In genomic region chr14:25695059-25695458, GRCm38 (mm10) we compare ENCODE assay signal across 8 mouse cellular contexts. TPM values are rescaled to one million over a fixed set of nuclear protein-coding genes. Genes with fewer than 3 reads are reported as not detected.
DNase-seq lines count a peak whose midpoint lies in the region; ATAC-seq and TF ChIP-seq lines count a peak whose summit lies in the region.

No protein-coding gene starts in this region.

- ATAC-seq in liver, embryonic 11.5 days (replicated peaks; ENCODE audit: low FRiP score) = no peak
- no peak for ATAC-seq in stomach, postnatal 0 days (ENCODE audit: low FRiP score, low TSS enrichment)

- peaks cover 24% of the 10 kb centered on the region for H3K36me3 ChIP-seq in liver, embryonic 11.5 days (ENCODE audit: control insufficient read depth, insufficient read depth, low read length)
- peaks cover 14% of the 10 kb centered on the region for H3K36me3 ChIP-seq in stomach, postnatal 0 days (ENCODE audit: control insufficient read depth, insufficient read depth, low read length)

- H3K9me3 ChIP-seq in liver, embryonic 11.5 days (ENCODE audit: control insufficient read depth, low read length) = no peaks in the 10 kb centered on the region
- H3K9me3 ChIP-seq in stomach, postnatal 0 days (ENCODE audit: control insufficient read depth, low read length) = no peaks in the 10 kb centered on the region

- DNase-seq in cerebellum, adult 2 months = no peak
- no peak for DNase-seq in cerebellum, adult 11 months
- peak; percentile 42 for DNase-seq in thymus, postnatal 4 days
- no peak for DNase-seq in thymus, postnatal 10 days (ENCODE audit: low spot score in 2 of 2)
- no peak for DNase-seq in liver, embryonic 11.5 days (ENCODE audit: low spot score)
- DNase-seq in stomach, postnatal 0 days (ENCODE audit: low spot score) = no peak
- no peak for DNase-seq in frontal cortex, postnatal 36 days (ENCODE audit: low spot score in 2 of 2)
- DNase-seq in gastrocnemius, postnatal 36 days = no peak

- WGBS in cerebellum, adult 2 months = 40% methylated on average over 6 of the region's 6 CpGs
- 36% methylated on average over 6 of the region's 6 CpGs for WGBS in liver, embryonic 11.5 days
- WGBS in stomach, postnatal 0 days = 46% methylated on average over 6 of the region's 6 CpGs

- H3K4me2 ChIP-seq in liver, embryonic 11.5 days = peak overlapping the region; percentile 96
- H3K4me2 ChIP-seq in stomach, postnatal 0 days (replicated peaks; ENCODE audit: low read depth) = peak overlapping the region; percentile 98

- no peak overlapping the region for H3K27ac ChIP-seq in cerebellum, adult 2 months (ENCODE audit: insufficient read depth, low read length)
- peak overlapping the region; percentile 62; the same call in 1 of the 2 replicates for H3K27ac ChIP-seq in liver, embryonic 11.5 days (ENCODE audit: low read depth, low read length)
- H3K27ac ChIP-seq in stomach, postnatal 0 days (replicated peaks) = no peak overlapping the region

- TF ChIP-seq CTCF in cerebellum, adult 2 months (IDR thresholded peaks at IDR 0.05; ENCODE audit: borderline replicate concordance, insufficient read depth, low read depth, low read length) = no peak
- no peak for TF ChIP-seq CTCF in stomach, postnatal 0 days (IDR thresholded peaks at IDR 0.05; ENCODE audit: low read depth)

- no peaks in the 10 kb centered on the region for H3K27me3 ChIP-seq in cerebellum, adult 2 months (ENCODE audit: control insufficient read depth, insufficient read depth, low read length)
- no peaks in the 10 kb centered on the region for H3K27me3 ChIP-seq in liver, embryonic 11.5 days (replicated peaks; ENCODE audit: control insufficient read depth, insufficient read depth, low read length)
- no peaks in the 10 kb centered on the region for H3K27me3 ChIP-seq in stomach, postnatal 0 days (ENCODE audit: control insufficient read depth, insufficient read depth, low read length)

- no peak for TF ChIP-seq EP300 in stomach, postnatal 0 days (optimal IDR thresholded peaks at IDR 0.05)

- peak overlapping the region; percentile 71 for H3K4me3 ChIP-seq in cerebellum, adult 2 months (replicated peaks; ENCODE audit: insufficient read depth, low read depth, low read length)
- H3K4me3 ChIP-seq in liver, embryonic 11.5 days (ENCODE audit: low read depth, low read length) = peak overlapping the region; percentile 95
- H3K4me3 ChIP-seq in stomach, postnatal 0 days (ENCODE audit: low read depth, low read length) = peak overlapping the region; percentile 77; the same call in 1 of the 2 replicates

- peak overlapping the region; percentile 85 for H3K9ac ChIP-seq in liver, embryonic 11.5 days (ENCODE audit: low read depth, low read length)
- H3K9ac ChIP-seq in stomach, postnatal 0 days (ENCODE audit: low read length) = peak overlapping the region; percentile 35; the same call in 1 of the 2 replicates

- peaks cover 8% of the 10 kb centered on the region; the same call in 1 of the 2 replicates for H3K4me1 ChIP-seq in cerebellum, adult 2 months (ENCODE audit: control insufficient read depth, insufficient read depth, low read length)
- peaks cover 24% of the 10 kb centered on the region for H3K4me1 ChIP-seq in liver, embryonic 11.5 days (replicated peaks; ENCODE audit: control insufficient read depth, insufficient read depth, low read length)
- no peaks in the 10 kb centered on the region for H3K4me1 ChIP-seq in stomach, postnatal 0 days (replicated peaks; ENCODE audit: control insufficient read depth, insufficient read depth)

- intact Hi-C loops in gastrocnemius, postnatal 36 days (cut with DNase I) = no loop called here

- no peak for TF ChIP-seq POLR2A in cerebellum, adult 2 months (IDR thresholded peaks at IDR 0.05; ENCODE audit: borderline replicate concordance, insufficient read depth, low read length)

RNA-seq across cellular contexts. Expression of gene Ppif, which starts 1.1 kb away (rescaled TPM):
- 62.7 and 63.3 TPM in 2 replicates for polyA plus RNA-seq in cerebellum, adult 2 months (2012; rRNA removed)
- polyA plus RNA-seq in liver, embryonic 11.5 days (2014; fragmentation: Nextera tagmentation; extraction: Ambion mirVana) = 96.3 and 97.0 TPM in 2 replicates
- 66.1 and 74.6 TPM in 2 replicates for polyA plus RNA-seq in stomach, postnatal 0 days (2015; fragmentation: Nextera tagmentation; extraction: Ambion mirVana)
- 10 to 100 TPM; 31.8 to 36.5 TPM for total RNA-seq in gastrocnemius, postnatal 36 days (2021)
